Mouse (Mus musculus): ENCODE results near the gene Smtn.

DNA sequence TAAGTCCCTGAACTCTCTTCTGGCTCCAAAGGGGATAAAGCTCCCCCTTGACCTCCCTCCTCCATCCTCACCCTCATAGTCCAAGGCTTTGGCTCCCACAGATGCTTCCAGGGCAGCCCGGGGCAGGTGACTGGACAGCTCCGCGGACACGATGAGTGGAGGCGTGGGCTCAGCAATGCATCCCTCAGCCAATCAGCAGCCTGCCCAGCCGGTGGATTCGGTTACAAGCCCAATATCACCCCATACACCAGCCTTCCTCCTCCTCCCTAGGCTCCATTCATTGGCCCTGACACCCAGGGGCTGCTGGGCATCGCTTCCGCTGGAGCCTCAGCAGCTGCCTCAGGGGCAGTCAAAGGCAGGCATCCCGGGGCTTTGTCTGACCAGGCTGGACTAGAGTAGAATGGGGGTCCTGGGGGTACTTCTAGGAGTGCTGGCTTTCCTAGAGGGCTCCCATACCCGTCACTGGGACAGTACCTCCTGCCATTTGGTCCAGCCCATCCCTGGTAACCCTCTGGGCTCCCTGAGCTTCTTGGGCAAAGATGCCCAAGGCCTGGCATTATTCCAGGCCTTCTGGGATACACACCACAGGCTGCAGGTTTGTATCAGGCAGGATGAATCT is 52.4 kb downstream of the Smtn start, which contains the start of gene Pla2g3:
- no peak for TF ChIP-seq CTCF (IDR thresholded peaks at IDR 0.05; ENCODE audit: insufficient read depth, low read depth, low read length)
- no peak for TF ChIP-seq POLR2A (IDR thresholded peaks at IDR 0.05; ENCODE audit: insufficient read depth, low read depth, low read length)
